Mouse (Mus musculus): Measurements from ENCODE around the gene Cdc6. TPM values are rescaled to one million over a fixed set of nuclear protein-coding genes. Genes with fewer than 3 reads are reported as not detected.

Cdc6 gene
- total and polyA plus RNA-seq, 3 experiments, result 47.4 to 99.3 (median 81.3) TPM

GRCm38 (mm10) chr11:98918231-98918630, 10.6 kb downstream of the Cdc6 start:
- Histone ChIP-seq H3K4me2 (ENCODE audit: insufficient read depth, low read depth, poor library complexity, severe bottlenecking) (no peak overlapping the region), H3K4me1 (ENCODE audit: control insufficient read depth in 1 of 2, insufficient read depth in 2 of 2) (peaks cover under 1 to 19% of the 10 kb centered on the region in 2 experiments; a peak in 2 of 4 replicates), H3K27ac (ENCODE audit: insufficient read depth, low read depth) (no peak overlapping the region), H3K27me3 (replicated peaks) (no peaks in the 10 kb centered on the region), H3K4me3 (replicated peaks in 1 of 3; ENCODE audit: low read depth in 2 of 3, low read length in 2 of 3, poor library complexity in 1 of 3) (no peak overlapping the region), H3K36me3 (replicated peaks in 1 of 2; ENCODE audit: control insufficient read depth in 1 of 2, insufficient read depth in 1 of 2, low read length in 1 of 2) (peaks cover 78 to 90% of the 10 kb centered on the region in 2 experiments), H3K9me3 (replicated peaks; ENCODE audit: low read length) (no peaks in the 10 kb centered on the region), H3K9ac (ENCODE audit: insufficient read depth, low read depth) (no peak overlapping the region), H3K79me2 (replicated peaks; ENCODE audit: control insufficient read depth, extremely low read depth, insufficient read depth, poor library complexity, severe bottlenecking) (peaks cover 5% of the 10 kb centered on the region)
- dilution Hi-C loops (cut with MboI; ENCODE audit: extremely low pct_ligation_motif_present, extremely low pct_unique_long_range_greater_than_20kb, low sequenced_read_pairs), result no loop called here
- TF ChIP-seq POLR2AphosphoS2 (IDR thresholded peaks at IDR 0.05; ENCODE audit: low read depth, low read length) (no peak), MXI1 (IDR thresholded peaks at IDR 0.05; ENCODE audit: low read depth, low read length) (no peak), JUN (IDR thresholded peaks at IDR 0.05; ENCODE audit: insufficient read depth, low read depth, low read length) (no peak), USF1 (IDR thresholded peaks at IDR 0.05; ENCODE audit: low read depth, low read length) (no peak), IRF4 (IDR thresholded peaks at IDR 0.05; ENCODE audit: low read depth, low read length) (no peak), MAZ (IDR thresholded peaks at IDR 0.05; ENCODE audit: low read depth, low read length) (no peak), ELF1 (IDR thresholded peaks at IDR 0.05; ENCODE audit: low read depth, low read length) (no peak), PAX5 (IDR thresholded peaks at IDR 0.05; ENCODE audit: low read length) (no peak), MEF2A (IDR thresholded peaks at IDR 0.05; ENCODE audit: borderline replicate concordance, low read depth, low read length) (no peak), ETS1 (conservative IDR thresholded peaks at IDR 0.05; ENCODE audit: low read depth, low read length) (no peak)
- no peak for DNase-seq (ENCODE audit: extremely low read depth)
- in situ Hi-C loops (cut with MboI; ENCODE audit: low pct_ligation_motif_present, low pct_unique_long_range_greater_than_20kb, low sequenced_read_pairs), result loop anchor here (5.0 to 10.0 kb wide), 3 partner anchors 57 to 223 kb away; partner anchors contain the start of gene Top2a

GRCm38 (mm10) chr11:98919009-98919408, 11.4 kb downstream of the Cdc6 start:
- Histone ChIP-seq H3K9me3 (replicated peaks; ENCODE audit: low read length) (no peaks in the 10 kb centered on the region), H3K79me2 (replicated peaks; ENCODE audit: control insufficient read depth, extremely low read depth, insufficient read depth, poor library complexity, severe bottlenecking) (peaks cover 2% of the 10 kb centered on the region; the same call in 1 of the 2 replicates), H3K27ac (ENCODE audit: insufficient read depth, low read depth) (no peak overlapping the region), H3K4me2 (ENCODE audit: insufficient read depth, low read depth, poor library complexity, severe bottlenecking) (no peak overlapping the region), H3K9ac (ENCODE audit: insufficient read depth, low read depth) (no peak overlapping the region), H3K36me3 (replicated peaks in 1 of 2; ENCODE audit: control insufficient read depth in 1 of 2, insufficient read depth in 1 of 2, low read length in 1 of 2) (peaks cover 73 to 90% of the 10 kb centered on the region in 2 experiments), H3K4me3 (replicated peaks in 1 of 3; ENCODE audit: low read depth in 2 of 3, low read length in 2 of 3, poor library complexity in 1 of 3) (no peak overlapping the region), H3K27me3 (replicated peaks) (no peaks in the 10 kb centered on the region), H3K4me1 (ENCODE audit: control insufficient read depth in 1 of 2, insufficient read depth in 2 of 2) (peaks cover 6 to 27% of the 10 kb centered on the region in 2 experiments)
- DNase-seq (ENCODE audit: extremely low read depth), result no peak
- in situ Hi-C loops (cut with MboI; ENCODE audit: low pct_ligation_motif_present, low pct_unique_long_range_greater_than_20kb, low sequenced_read_pairs) (loop anchor here (5.0 to 10.0 kb wide), 3 partner anchors 56 to 224 kb away; partner anchors contain the start of gene Top2a), dilution Hi-C loops (cut with MboI; ENCODE audit: extremely low pct_ligation_motif_present, extremely low pct_unique_long_range_greater_than_20kb, low sequenced_read_pairs) (no loop called here)
- TF ChIP-seq CHD1 (IDR thresholded peaks at IDR 0.05; ENCODE audit: low read depth, low read length) (no peak), UBTF (IDR thresholded peaks at IDR 0.05; ENCODE audit: low read depth, low read length) (no peak), RAD21 (IDR thresholded peaks at IDR 0.05; ENCODE audit: low read depth, low read length) (no peak), NRF1 (IDR thresholded peaks at IDR 0.05; ENCODE audit: low read depth, low read length) (no peak), MYC (IDR thresholded peaks at IDR 0.05; ENCODE audit: low read depth, low read length) (no peak), HCFC1 (IDR thresholded peaks at IDR 0.05; ENCODE audit: low read depth, low read length) (no peak), SIN3A (IDR thresholded peaks at IDR 0.05; ENCODE audit: low read length) (no peak), MEF2A (IDR thresholded peaks at IDR 0.05; ENCODE audit: borderline replicate concordance, low read depth, low read length) (no peak), POLR2AphosphoS2 (IDR thresholded peaks at IDR 0.05; ENCODE audit: low read depth, low read length) (no peak), EP300 (IDR thresholded peaks at IDR 0.05; ENCODE audit: low read length) (no peak), ZKSCAN1 (IDR thresholded peaks at IDR 0.05; ENCODE audit: borderline replicate concordance, low read depth, low read length) (no peak), E2F4 (IDR thresholded peaks at IDR 0.05; ENCODE audit: insufficient replicate concordance, low read depth, low read length) (no peak), NELFE (IDR thresholded peaks at IDR 0.05; ENCODE audit: low read depth, low read length) (no peak), SMC3 (IDR thresholded peaks at IDR 0.05; ENCODE audit: low read depth, low read length) (no peak), ZMIZ1 (IDR thresholded peaks at IDR 0.05; ENCODE audit: low read depth, low read length) (no peak), RCOR1 (conservative IDR thresholded peaks at IDR 0.05; ENCODE audit: low read depth, low read length) (no peak)
